9 mouse cellular contexts compared by ENCODE assay signal in the genomic region with DNA sequence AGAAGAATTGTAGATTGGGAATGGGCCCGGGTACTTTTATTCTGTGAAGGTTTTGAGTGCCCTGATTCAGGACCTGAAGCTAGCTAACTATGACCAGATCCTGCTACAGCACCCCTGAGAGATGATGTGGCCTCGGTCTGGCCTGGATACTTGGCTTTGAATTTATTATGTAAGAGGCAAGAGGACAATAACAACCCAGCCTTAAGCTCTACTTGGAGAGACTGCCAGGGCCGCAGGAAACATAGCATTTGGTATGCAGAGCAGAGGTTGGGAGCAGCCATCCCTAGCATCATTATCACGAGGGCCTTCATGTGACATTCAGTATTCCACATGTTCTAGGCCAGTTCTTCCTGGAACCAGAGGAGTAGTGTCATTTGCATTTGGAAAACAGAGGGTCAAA.
DNase-seq lines count a peak whose midpoint lies in the region; ATAC-seq lines count a peak whose summit lies in the region.
"Had no signal": no experiment of that assay in that cellular context is flagged by ENCODE, and none has a peak within 500 bp of the region (broad histone marks: within the 10 kb centered on the region; RNA-seq: fewer than 3 reads in every experiment).

No protein-coding gene starts in this region.

- H3K4me2 ChIP-seq in hindbrain, embryonic 11.5 days (replicated peaks; ENCODE audit: low read depth, low read length): no peak overlapping the region
- H3K4me2 ChIP-seq: embryonic facial prominence, embryonic 12.5 days had no signal

- ATAC-seq in hindbrain, embryonic 11.5 days (ENCODE audit: low FRiP score): no peak

- H3K27me3 ChIP-seq in hindbrain, embryonic 11.5 days (ENCODE audit: control insufficient read depth, insufficient read depth, low read length): no peaks in the 10 kb centered on the region
- H3K27me3 ChIP-seq: embryonic facial prominence, embryonic 12.5 days had no signal

- no peaks in the 10 kb centered on the region for H3K9me3 ChIP-seq in hindbrain, embryonic 11.5 days (ENCODE audit: control insufficient read depth, low read length)
- H3K9me3 ChIP-seq: embryonic facial prominence, embryonic 12.5 days had no signal

- 87% methylated on average over 4 of the region's 4 CpGs for WGBS in hindbrain, embryonic 11.5 days

- no peak overlapping the region for H3K4me3 ChIP-seq in hindbrain, embryonic 11.5 days (ENCODE audit: low read depth, low read length)
- H3K4me3 ChIP-seq: embryonic facial prominence, embryonic 12.5 days had no signal

- no peak overlapping the region for H3K9ac ChIP-seq in hindbrain, embryonic 11.5 days (ENCODE audit: low read depth, low read length)
- H3K9ac ChIP-seq: embryonic facial prominence, embryonic 12.5 days had no signal

- H3K4me1 ChIP-seq in hindbrain, embryonic 11.5 days (replicated peaks; ENCODE audit: control insufficient read depth, insufficient read depth, low read length): no peaks in the 10 kb centered on the region

- DNase-seq in adrenal gland, adult 8-10 months: peak; percentile 17
- DNase-seq in adrenal gland, postnatal 4 days (ENCODE audit: low spot score in 2 of 2): no peak
- DNase-seq in lung, postnatal 25 days (ENCODE audit: low spot score): peak; percentile 16
- no peak for DNase-seq in lung, postnatal 10 days
- peak; percentile 72 to 82 for DNase-seq in heart, adult 9 months (ENCODE audit: low spot score in 2 of 2)
- peak; percentile 55 to 84 for DNase-seq in kidney, postnatal 25 days
- no peak for DNase-seq in hindbrain, embryonic 11.5 days (ENCODE audit: low spot score)
- no peak for DNase-seq in spleen, postnatal 14 days (ENCODE audit: low spot score in 2 of 2)

- H3K27ac ChIP-seq in hindbrain, embryonic 11.5 days (ENCODE audit: low read depth, low read length): no peak overlapping the region
- H3K27ac ChIP-seq: embryonic facial prominence, embryonic 12.5 days had no signal

- no peaks in the 10 kb centered on the region for H3K36me3 ChIP-seq in hindbrain, embryonic 11.5 days (ENCODE audit: control insufficient read depth, insufficient read depth, low read length)
- H3K36me3 ChIP-seq: embryonic facial prominence, embryonic 12.5 days had no signal

Comparison
In these comparisons a context has a peak if more than half of its experiments do, and no peak if none do; other contexts are left out.
1. DNase-seq: peak in adrenal gland, adult 8-10 months (single experiment), lung, postnatal 25 days (single experiment), heart, adult 9 months (2 of 2) and kidney, postnatal 25 days (2 of 2); none in adrenal gland, postnatal 4 days (0 of 2), lung, postnatal 10 days (single experiment), hindbrain, embryonic 11.5 days (single experiment) and spleen, postnatal 14 days (0 of 2).